Mouse (Mus musculus): ENCODE measurements around the gene Zfp420. TPM values are rescaled to one million over a fixed set of nuclear protein-coding genes. Genes with fewer than 3 reads are reported as not detected.

Zfp420 gene
- 4.8 and 5.7 TPM in 2 replicates for polyA plus RNA-seq (2012; ENCODE audit: insufficient read depth, insufficient read length, missing spikeins)

GRCm38 (mm10) chr7:29859532-29860517, at the start of gene Zfp420:
Gene Zfp420, plus strand, starts transcription at chr7:29859979.
- TF ChIP-seq POLR2A (IDR thresholded peaks at IDR 0.05; ENCODE audit: borderline replicate concordance, low read depth, low read length): no peak
- TF ChIP-seq CTCF (IDR thresholded peaks at IDR 0.05; ENCODE audit: low read depth, low read length): no peak
- Histone ChIP-seq H3K4me1 (ENCODE audit: control insufficient read depth, insufficient read depth, low read length) (peaks cover 2% of the 10 kb centered on the region; the same call in 1 of the 2 replicates), H3K27ac (ENCODE audit: insufficient read depth, low read depth, low read length) (no peak within 1 kb of the TSS), H3K4me3 (ENCODE audit: insufficient read depth, low read length) (peak within 1 kb of the TSS; percentile 82)

- Histone ChIP-seq H3K4me3 (ENCODE audit: insufficient read depth, low read length) (no peak overlapping the region), H3K4me1 (ENCODE audit: control insufficient read depth, insufficient read depth, low read length) (peaks cover 15% of the 10 kb centered on the region), H3K27ac (ENCODE audit: insufficient read depth, low read depth, low read length) (no peak overlapping the region)
- TF ChIP-seq CTCF (IDR thresholded peaks at IDR 0.05; ENCODE audit: low read depth, low read length): no peak
- no peak for TF ChIP-seq POLR2A (IDR thresholded peaks at IDR 0.05; ENCODE audit: borderline replicate concordance, low read depth, low read length)
These were observed 47.5 kb upstream of the Zfp420 start for GRCm38 (mm10) chr7:29812244-29812643.

GRCm38 (mm10) chr7:29814381-29814780, 45.4 kb upstream of the Zfp420 start:
- H3K27ac ChIP-seq (ENCODE audit: insufficient read depth, low read depth, low read length): no peak overlapping the region
- H3K4me1 ChIP-seq (ENCODE audit: control insufficient read depth, insufficient read depth, low read length): peaks cover 20% of the 10 kb centered on the region
- TF ChIP-seq POLR2A (IDR thresholded peaks at IDR 0.05; ENCODE audit: borderline replicate concordance, low read depth, low read length) (no peak), CTCF (IDR thresholded peaks at IDR 0.05; ENCODE audit: low read depth, low read length) (no peak)
- peak overlapping the region; percentile 95; the same call in 1 of the 2 replicates for H3K4me3 ChIP-seq (ENCODE audit: insufficient read depth, low read length)

- Histone ChIP-seq H3K27ac (ENCODE audit: insufficient read depth, low read depth, low read length) (peak overlapping the region; percentile 58), H3K4me3 (ENCODE audit: insufficient read depth, low read length) (peak overlapping the region; percentile 95), H3K4me1 (ENCODE audit: control insufficient read depth, insufficient read depth, low read length) (peaks cover 20% of the 10 kb centered on the region)
- no peak for TF ChIP-seq CTCF (IDR thresholded peaks at IDR 0.05; ENCODE audit: low read depth, low read length)
- no peak for TF ChIP-seq POLR2A (IDR thresholded peaks at IDR 0.05; ENCODE audit: borderline replicate concordance, low read depth, low read length)
These were observed 44.6 kb upstream of the Zfp420 start for GRCm38 (mm10) chr7:29815061-29815784.

GRCm38 (mm10) chr7:29815910-29816429, 43.8 kb upstream of the Zfp420 start, which contains the start of gene Zfp790:
Gene Zfp790, plus strand, starts transcription at chr7:29816114.
- Histone ChIP-seq H3K27ac (ENCODE audit: insufficient read depth, low read depth, low read length) (peak within 1 kb of the TSS; percentile 91), H3K4me1 (ENCODE audit: control insufficient read depth, insufficient read depth, low read length) (peaks cover 20% of the 10 kb centered on the region), H3K4me3 (ENCODE audit: insufficient read depth, low read length) (peak within 1 kb of the TSS; percentile 95)
- 0 out of 2 replicates have a peak, but pooled peaks have one; percentile 0 for TF ChIP-seq CTCF (IDR thresholded peaks at IDR 0.05; ENCODE audit: low read depth, low read length)
- peak; percentile 68; the same call in 1 of the 2 replicates for TF ChIP-seq POLR2A (IDR thresholded peaks at IDR 0.05; ENCODE audit: borderline replicate concordance, low read depth, low read length)

GRCm38 (mm10) chr7:29818619-29819254, 41.0 kb upstream of the Zfp420 start:
- H3K27ac ChIP-seq (ENCODE audit: insufficient read depth, low read depth, low read length): no peak overlapping the region
- TF ChIP-seq CTCF (IDR thresholded peaks at IDR 0.05; ENCODE audit: low read depth, low read length) (no peak), POLR2A (IDR thresholded peaks at IDR 0.05; ENCODE audit: borderline replicate concordance, low read depth, low read length) (no peak)
- H3K4me3 ChIP-seq (ENCODE audit: insufficient read depth, low read length): peak overlapping the region; percentile 75
- H3K4me1 ChIP-seq (ENCODE audit: control insufficient read depth, insufficient read depth, low read length): peaks cover 20% of the 10 kb centered on the region

GRCm38 (mm10) chr7:29828001-29828400, 31.8 kb upstream of the Zfp420 start:
- H3K4me1 ChIP-seq (ENCODE audit: control insufficient read depth, insufficient read depth, low read length): no peaks in the 10 kb centered on the region
- TF ChIP-seq POLR2A (IDR thresholded peaks at IDR 0.05; ENCODE audit: borderline replicate concordance, low read depth, low read length) (no peak), CTCF (IDR thresholded peaks at IDR 0.05; ENCODE audit: low read depth, low read length) (no peak)
- H3K27ac ChIP-seq (ENCODE audit: insufficient read depth, low read depth, low read length): no peak overlapping the region
- no peak overlapping the region for H3K4me3 ChIP-seq (ENCODE audit: insufficient read depth, low read length)

- Histone ChIP-seq H3K27ac (ENCODE audit: insufficient read depth, low read depth, low read length) (no peak overlapping the region), H3K4me3 (ENCODE audit: insufficient read depth, low read length) (no peak overlapping the region), H3K4me1 (ENCODE audit: control insufficient read depth, insufficient read depth, low read length) (no peaks in the 10 kb centered on the region)
- TF ChIP-seq POLR2A (IDR thresholded peaks at IDR 0.05; ENCODE audit: borderline replicate concordance, low read depth, low read length) (no peak), CTCF (IDR thresholded peaks at IDR 0.05; ENCODE audit: low read depth, low read length) (no peak)
These were observed 30.0 kb upstream of the Zfp420 start for GRCm38 (mm10) chr7:29829804-29830203.

GRCm38 (mm10) chr7:29836816-29837215, 23.0 kb upstream of the Zfp420 start:
- no peak overlapping the region for H3K4me3 ChIP-seq (ENCODE audit: insufficient read depth, low read length)
- no peaks in the 10 kb centered on the region for H3K4me1 ChIP-seq (ENCODE audit: control insufficient read depth, insufficient read depth, low read length)
- H3K27ac ChIP-seq (ENCODE audit: insufficient read depth, low read depth, low read length): no peak overlapping the region
- no peak for TF ChIP-seq POLR2A (IDR thresholded peaks at IDR 0.05; ENCODE audit: borderline replicate concordance, low read depth, low read length)
- TF ChIP-seq CTCF (IDR thresholded peaks at IDR 0.05; ENCODE audit: low read depth, low read length): no peak

All from bone marrow macrophage, adult 2 months (primary cell).